Mouse (Mus musculus) heart, adult 2 months (tissue): Measurements from ENCODE around the gene Krtap24-1.

Experiments
- CTCF ChIP-seq: fragments of 200-600 bp; IDR thresholded peaks from 2 replicates; pipeline ENCODE4 v1.8.1; 2022; ENCODE audit warnings: antibody characterized with exemption, mild to moderate bottlenecking, moderate library complexity
- EP300 ChIP-seq: fragments of 200-500 bp; IDR thresholded peaks from 2 replicates; pipeline ENCODE4 v1.6.1; 2011; ENCODE audit warnings: low read depth, low read length, control low read depth; ENCODE audit not compliant: insufficient read depth
- POLR2A ChIP-seq: fragments of 200-500 bp; IDR thresholded peaks from 2 replicates; pipeline ENCODE4 v1.6.1; 2011; ENCODE audit warnings: mild to moderate bottlenecking, low read depth, low read length, control low read depth; ENCODE audit not compliant: insufficient read depth

- TF ChIP-seq CTCF (no peak), EP300 (no peak), POLR2A (no peak)
Measured at GRCm38 (mm10) chr16:88575885-88576679, 36.0 kb downstream of the Krtap24-1 start.
